Mouse (Mus musculus): ENCODE measurements around the gene Armh3.

- TF ChIP-seq FLI1 (IDR thresholded peaks at IDR 0.05; ENCODE audit: low read length) (no peak), GATA1 (IDR thresholded peaks at IDR 0.05; ENCODE audit: borderline replicate concordance, low read length) (no peak)
These were observed 4.0 kb upstream of the Armh3 start for GRCm38 (mm10) chr19:46002279-46002678.

All from megakaryocyte, embryonic 14.5 days (primary cell).